19 mouse cellular contexts compared by ENCODE assay signal in the genomic region with DNA sequence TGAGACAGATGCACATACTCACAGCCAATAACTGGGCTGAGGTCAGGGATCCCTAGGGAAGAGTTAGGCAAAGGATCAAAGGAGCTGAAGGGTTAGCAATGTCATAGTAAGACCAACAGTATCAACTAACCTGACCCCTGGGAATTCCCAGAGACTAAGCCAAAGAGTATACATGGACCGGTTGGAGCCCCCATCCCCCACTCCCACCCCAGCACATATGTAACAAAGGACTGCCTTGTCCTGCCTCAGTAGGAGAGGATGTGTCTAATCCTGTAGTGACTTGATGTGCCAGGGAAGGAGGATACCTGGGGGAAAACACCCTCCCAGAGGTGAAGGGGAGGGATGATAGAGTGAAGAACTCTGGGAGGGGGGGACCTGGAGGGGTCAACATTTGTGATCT.
DNase-seq lines count a peak whose midpoint lies in the region; ATAC-seq and TF ChIP-seq lines count a peak whose summit lies in the region.
"Had no signal": no experiment of that assay in that cellular context is flagged by ENCODE, and none has a peak within 500 bp of the region (broad histone marks: within the 10 kb centered on the region; RNA-seq: fewer than 3 reads in every experiment).

No protein-coding gene starts in this region.

- H3K4me1 ChIP-seq in hindbrain, embryonic 10.5 days (replicated peaks), result 0 out of 2 replicates have a peak, but pooled peaks cover 5% of the 10 kb centered on the region
- H3K4me1 ChIP-seq in hindbrain, postnatal 0 days (ENCODE audit: insufficient read depth, low read length), result no peaks in the 10 kb centered on the region
- no peaks in the 10 kb centered on the region for H3K4me1 ChIP-seq in liver, embryonic 13.5 days (replicated peaks)
- H3K4me1 ChIP-seq in liver, embryonic 12.5 days, result no peaks in the 10 kb centered on the region
- H3K4me1 ChIP-seq in neural tube, embryonic 12.5 days, result no peaks in the 10 kb centered on the region
- H3K4me1 ChIP-seq: embryonic facial prominence, embryonic 13.5 days; forebrain, embryonic 13.5 days; heart, embryonic 12.5 days; hindbrain, embryonic 13.5 days had no signal

- 36% methylated on average over 1 of the region's 1 CpGs for WGBS in hindbrain, embryonic 10.5 days
- WGBS in hindbrain, postnatal 0 days, result 24% methylated on average over 1 of the region's 1 CpGs
- WGBS in liver, embryonic 13.5 days (ENCODE audit: insufficient replicate concordance), result 65% methylated on average over 1 of the region's 1 CpGs
- WGBS in liver, embryonic 12.5 days (ENCODE audit: insufficient replicate concordance), result 44% methylated on average over 1 of the region's 1 CpGs
- 35% methylated on average over 1 of the region's 1 CpGs for WGBS in neural tube, embryonic 12.5 days

- no peaks in the 10 kb centered on the region for H3K36me3 ChIP-seq in hindbrain, embryonic 10.5 days
- H3K36me3 ChIP-seq in hindbrain, postnatal 0 days (ENCODE audit: insufficient read depth, low read length), result no peaks in the 10 kb centered on the region
- no peaks in the 10 kb centered on the region for H3K36me3 ChIP-seq in liver, embryonic 13.5 days
- H3K36me3 ChIP-seq in liver, embryonic 12.5 days, result no peaks in the 10 kb centered on the region
- no peaks in the 10 kb centered on the region for H3K36me3 ChIP-seq in neural tube, embryonic 12.5 days
- H3K36me3 ChIP-seq: embryonic facial prominence, embryonic 13.5 days; heart, embryonic 12.5 days; hindbrain, embryonic 13.5 days had no signal

- no peak for ATAC-seq in hindbrain, postnatal 0 days
- peak; percentile 26; the same call in 1 of the 2 replicates for ATAC-seq in liver, embryonic 13.5 days (ENCODE audit: low read depth)
- no peak for ATAC-seq in liver, embryonic 12.5 days
- ATAC-seq in neural tube, embryonic 12.5 days (ENCODE audit: low FRiP score, low read depth), result 0 out of 2 replicates have a peak, but pooled peaks have one; percentile 44
- ATAC-seq: forebrain, embryonic 13.5 days; inflammation-experienced regulatory T-cells, adult 6 months; intestine, postnatal 0 days had no signal

- H3K4me2 ChIP-seq in hindbrain, postnatal 0 days (ENCODE audit: low read depth, low read length), result no peak overlapping the region
- no peak overlapping the region for H3K4me2 ChIP-seq in liver, embryonic 13.5 days
- H3K4me2 ChIP-seq in liver, embryonic 12.5 days, result no peak overlapping the region
- no peak overlapping the region for H3K4me2 ChIP-seq in neural tube, embryonic 12.5 days (replicated peaks)
- H3K4me2 ChIP-seq: embryonic facial prominence, embryonic 13.5 days; forebrain, embryonic 13.5 days; heart, embryonic 12.5 days; hindbrain, embryonic 13.5 days had no signal

- H3K27me3 ChIP-seq in hindbrain, embryonic 10.5 days (ENCODE audit: insufficient read depth, poor library complexity, severe bottlenecking), result no peaks in the 10 kb centered on the region
- no peaks in the 10 kb centered on the region for H3K27me3 ChIP-seq in hindbrain, postnatal 0 days (ENCODE audit: insufficient read depth, low read length)
- H3K27me3 ChIP-seq in liver, embryonic 13.5 days, result no peaks in the 10 kb centered on the region
- H3K27me3 ChIP-seq in liver, embryonic 12.5 days (replicated peaks), result no peaks in the 10 kb centered on the region
- H3K27me3 ChIP-seq in neural tube, embryonic 12.5 days (replicated peaks), result no peaks in the 10 kb centered on the region
- H3K27me3 ChIP-seq: embryonic facial prominence, embryonic 13.5 days; forebrain, embryonic 13.5 days; heart, embryonic 12.5 days; hindbrain, embryonic 13.5 days had no signal

- H3K4me3 ChIP-seq in hindbrain, embryonic 10.5 days, result no peak overlapping the region
- H3K4me3 ChIP-seq in hindbrain, postnatal 0 days (ENCODE audit: low read length), result no peak overlapping the region
- no peak overlapping the region for H3K4me3 ChIP-seq in liver, embryonic 13.5 days (replicated peaks)
- H3K4me3 ChIP-seq in liver, embryonic 12.5 days, result no peak overlapping the region
- H3K4me3 ChIP-seq in neural tube, embryonic 12.5 days, result no peak overlapping the region
- H3K4me3 ChIP-seq: embryonic facial prominence, embryonic 13.5 days; forebrain, embryonic 13.5 days; gastrocnemius, adult 2 months; heart, embryonic 12.5 days; hindbrain, embryonic 13.5 days had no signal

- H3K9ac ChIP-seq in hindbrain, postnatal 0 days (replicated peaks; ENCODE audit: low read length), result no peak overlapping the region
- H3K9ac ChIP-seq in liver, embryonic 13.5 days, result no peak overlapping the region
- H3K9ac ChIP-seq in liver, embryonic 12.5 days, result no peak overlapping the region
- no peak overlapping the region for H3K9ac ChIP-seq in neural tube, embryonic 12.5 days
- H3K9ac ChIP-seq: embryonic facial prominence, embryonic 13.5 days; forebrain, embryonic 13.5 days; heart, embryonic 12.5 days; hindbrain, embryonic 13.5 days had no signal

- TF ChIP-seq CTCF in hindbrain, postnatal 0 days (IDR thresholded peaks at IDR 0.05; ENCODE audit: low read depth), result no peak

- DNase-seq in hindbrain, embryonic 10.5 days (ENCODE audit: low spot score), result peak; percentile 2
- DNase-seq in hindbrain, postnatal 0 days (ENCODE audit: low spot score), result no peak
- DNase-seq in liver, embryonic 13.5 days, result no peak
- DNase-seq in neural tube, embryonic 10.5 days (ENCODE audit: extremely low spot score, low spot score), result no peak
- DNase-seq in left cerebral cortex, adult 11 months (ENCODE audit: low spot score), result no peak
- DNase-seq: adrenal gland, adult 2 months; cerebellum, adult 11 months; cerebellum, adult 8-10 months; cerebellum, postnatal 14 days; gastrocnemius, adult 2 months; gastrocnemius, postnatal 25 days had no signal

- no peak overlapping the region for H3K27ac ChIP-seq in hindbrain, embryonic 10.5 days
- no peak overlapping the region for H3K27ac ChIP-seq in hindbrain, postnatal 0 days
- no peak overlapping the region for H3K27ac ChIP-seq in liver, embryonic 13.5 days
- H3K27ac ChIP-seq in liver, embryonic 12.5 days, result no peak overlapping the region
- H3K27ac ChIP-seq in neural tube, embryonic 12.5 days, result no peak overlapping the region
- H3K27ac ChIP-seq: embryonic facial prominence, embryonic 13.5 days; forebrain, embryonic 13.5 days; gastrocnemius, adult 2 months; hindbrain, embryonic 13.5 days had no signal

- no peaks in the 10 kb centered on the region for H3K9me3 ChIP-seq in hindbrain, embryonic 10.5 days
- no peaks in the 10 kb centered on the region for H3K9me3 ChIP-seq in hindbrain, postnatal 0 days (ENCODE audit: low read length)
- no peaks in the 10 kb centered on the region for H3K9me3 ChIP-seq in liver, embryonic 13.5 days (replicated peaks)
- no peaks in the 10 kb centered on the region for H3K9me3 ChIP-seq in liver, embryonic 12.5 days (replicated peaks)
- no peaks in the 10 kb centered on the region for H3K9me3 ChIP-seq in neural tube, embryonic 12.5 days
- H3K9me3 ChIP-seq: embryonic facial prominence, embryonic 13.5 days; forebrain, embryonic 13.5 days; heart, embryonic 12.5 days; hindbrain, embryonic 13.5 days had no signal

Comparison
In these comparisons a context has a peak if more than half of its experiments do, and no peak if none do; other contexts are left out.
1. ATAC-seq: peak in liver, embryonic 13.5 days (single experiment) and neural tube, embryonic 12.5 days (single experiment); none in hindbrain, postnatal 0 days (single experiment) and liver, embryonic 12.5 days (single experiment).